Mouse (Mus musculus) activated CD4-positive, CD25-positive, alpha-beta regulatory T cell (primary cell): ENCODE measurements around the gene Cdc45. TPM values are rescaled to one million over a fixed set of nuclear protein-coding genes. Genes with fewer than 3 reads are reported as not detected.

Source experiments
- polyA plus RNA-seq, 2 experiments: library from polyadenylated mRNA; unstranded; fragments of 100-300 nt; shearing (Covaris generic); gene quantifications; one replicate each; pipeline ENCODE4 v1.2.1; 2017

The Cdc45 gene
- 10 to 100 TPM; 14.8 to 19.0 TPM for polyA plus RNA-seq

DNA sequence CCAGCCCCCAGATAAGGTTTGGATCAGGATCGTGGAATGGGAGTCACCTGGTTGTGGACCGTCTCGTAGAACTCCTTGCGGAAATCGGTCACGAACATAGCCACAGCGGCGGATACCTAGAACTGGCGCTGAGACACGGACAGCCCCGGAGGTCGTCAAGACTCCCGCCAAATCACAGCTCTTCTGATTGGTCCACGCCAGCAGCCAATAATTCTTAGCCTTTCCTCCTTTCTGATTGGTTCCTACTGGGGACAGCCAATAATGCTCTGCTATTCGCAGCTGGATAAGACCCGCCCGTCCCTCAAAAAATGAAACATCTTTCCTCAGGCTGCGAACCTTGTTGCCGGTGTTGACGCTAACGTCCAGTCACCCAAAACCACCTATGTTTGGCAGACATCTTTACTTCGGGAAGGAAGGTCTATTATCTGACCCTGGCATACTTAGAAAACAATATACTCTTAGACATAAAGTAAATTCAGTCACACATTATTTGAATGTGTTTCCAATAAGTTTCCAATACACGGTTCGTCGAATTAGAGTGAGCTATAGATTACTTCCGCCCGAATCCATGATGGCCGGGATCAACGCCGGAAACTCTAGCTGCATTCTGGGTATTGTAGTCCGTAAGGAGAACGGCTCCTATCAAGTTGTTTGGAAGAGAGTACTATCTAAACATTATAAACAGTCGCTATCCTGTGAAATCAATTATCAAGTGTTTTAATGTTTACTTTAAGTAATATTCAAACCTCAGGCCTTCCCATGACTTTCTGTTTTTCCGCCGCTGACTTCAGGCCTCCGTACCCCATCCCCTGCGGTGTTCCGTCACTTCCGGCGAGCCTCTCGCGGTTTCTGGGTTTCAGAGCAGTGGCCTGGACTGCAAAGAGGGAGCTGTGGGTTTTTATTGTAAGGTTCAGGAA, at the start of gene Cdc45, which contains the start of gene Ufd1:
Cdc45 (minus strand) TSS at position 520 of the 917 bp plus-strand sequence.
Ufd1 (plus strand) TSS at position 312 of the 917 bp plus-strand sequence.

GRCm38 (mm10) chr16:18836468-18837208, 24.9 kb upstream of the Cdc45 start, which contains the start of the genes 2510002D24Rik and Gm28539:
TSS of gene 2510002D24Rik (plus strand) at chr16:18836578.
TSS of gene Gm28539 (plus strand) at chr16:18836584.

GRCm38 (mm10) chr16:18776556-18777100, 35.2 kb downstream of the Cdc45 start, which contains the start of gene Cldn5:
TSS of gene Cldn5 (plus strand) at chr16:18776847.

Other genes starting within 250 kb of the Cdc45 start
- under 1 TPM in 1 of 2 experiments, not detected in 1; 0.39 TPM for gene Tbx1, start 221.3 kb downstream of the Cdc45 start, polyA plus RNA-seq
- under 1 TPM in 1 of 2 experiments, not detected in 1; 0.18 TPM for gene Gp1bb, start 189.6 kb downstream of the Cdc45 start, polyA plus RNA-seq
- not detected for gene Gm49601, start 185.6 kb downstream of the Cdc45 start, polyA plus RNA-seq
- gene Sept5, start 182.0 kb downstream of the Cdc45 start, polyA plus RNA-seq, result under 1 TPM in 1 of 2 experiments, not detected in 1; 0.91 TPM
- gene Cldn5, start 35.1 kb downstream of the Cdc45 start, polyA plus RNA-seq, result under 1 TPM; 0.16 to 0.49 TPM
- 100 to 1,000 TPM; 120 to 159 TPM for gene Ufd1, start 208 bp downstream of the Cdc45 start, polyA plus RNA-seq
- gene 2510002D24Rik, start 24.6 kb upstream of the Cdc45 start, polyA plus RNA-seq, result 10 to 100 TPM; 65.2 to 95.3 TPM
- gene Gm28539, start 24.6 kb upstream of the Cdc45 start, polyA plus RNA-seq, result not detected
- gene Mrpl40, start 64.9 kb upstream of the Cdc45 start, polyA plus RNA-seq, result 10 to 100 TPM; 92.6 to 93.2 TPM
- 10 to 100 TPM; 19.8 to 23.5 TPM for gene Hira, start 65.0 kb upstream of the Cdc45 start, polyA plus RNA-seq